Mouse (Mus musculus): ENCODE data around the gene Plgrkt. TPM values are rescaled to one million over a fixed set of nuclear protein-coding genes. Genes with fewer than 3 reads are reported as not detected.

The Plgrkt gene
- polyA plus RNA-seq, 1 experiment from 2014 or later: 147 TPM

GRCm38 (mm10) chr19:29396353-29396752, 29.2 kb upstream of the Plgrkt start:
- Histone ChIP-seq H3K4me3 (ENCODE audit: low read depth, low read length) (no peak overlapping the region), H3K36me3 (ENCODE audit: control insufficient read depth, insufficient read depth) (no peaks in the 10 kb centered on the region), H3K27ac (ENCODE audit: low read depth, low read length) (no peak overlapping the region), H3K4me2 (replicated peaks; ENCODE audit: low read depth) (no peak overlapping the region), H3K9me3 (ENCODE audit: control insufficient read depth) (peaks cover 5% of the 10 kb centered on the region; the same call in 1 of the 2 replicates), H3K27me3 (replicated peaks; ENCODE audit: control insufficient read depth, insufficient read depth, low read length) (no peaks in the 10 kb centered on the region), H3K4me1 (replicated peaks; ENCODE audit: control insufficient read depth, insufficient read depth, low read length) (no peaks in the 10 kb centered on the region), H3K9ac (ENCODE audit: low read depth, low read length) (no peak overlapping the region)
- no peak for ATAC-seq
- 10% methylated on average over 1 of the region's 1 CpGs for WGBS
- TF ChIP-seq CTCF (IDR thresholded peaks at IDR 0.05; ENCODE audit: low read depth): no peak

GRCm38 (mm10) chr19:29394721-29395120, 27.5 kb upstream of the Plgrkt start:
- no peak overlapping the region for H3K27ac ChIP-seq (ENCODE audit: low read depth, low read length)
- ATAC-seq: no peak
- H3K4me2 ChIP-seq (replicated peaks; ENCODE audit: low read depth): no peak overlapping the region
- 92% methylated on average over 2 of the region's 2 CpGs for WGBS
- H3K4me1 ChIP-seq (replicated peaks; ENCODE audit: control insufficient read depth, insufficient read depth, low read length): no peaks in the 10 kb centered on the region
- H3K4me3 ChIP-seq (ENCODE audit: low read depth, low read length): no peak overlapping the region
- H3K36me3 ChIP-seq (ENCODE audit: control insufficient read depth, insufficient read depth): no peaks in the 10 kb centered on the region
- H3K27me3 ChIP-seq (replicated peaks; ENCODE audit: control insufficient read depth, insufficient read depth, low read length): no peaks in the 10 kb centered on the region
- no peak for TF ChIP-seq CTCF (IDR thresholded peaks at IDR 0.05; ENCODE audit: low read depth)
- H3K9me3 ChIP-seq (ENCODE audit: control insufficient read depth): peaks cover 5% of the 10 kb centered on the region; the same call in 1 of the 2 replicates
- no peak overlapping the region for H3K9ac ChIP-seq (ENCODE audit: low read depth, low read length)

GRCm38 (mm10) chr19:29393333-29393732, 26.1 kb upstream of the Plgrkt start:
- Histone ChIP-seq H3K4me3 (ENCODE audit: low read depth, low read length) (no peak overlapping the region), H3K4me1 (replicated peaks; ENCODE audit: control insufficient read depth, insufficient read depth, low read length) (no peaks in the 10 kb centered on the region), H3K36me3 (ENCODE audit: control insufficient read depth, insufficient read depth) (no peaks in the 10 kb centered on the region), H3K9me3 (ENCODE audit: control insufficient read depth) (peaks cover 5% of the 10 kb centered on the region; the same call in 1 of the 2 replicates), H3K27ac (ENCODE audit: low read depth, low read length) (no peak overlapping the region), H3K27me3 (replicated peaks; ENCODE audit: control insufficient read depth, insufficient read depth, low read length) (no peaks in the 10 kb centered on the region), H3K4me2 (replicated peaks; ENCODE audit: low read depth) (no peak overlapping the region), H3K9ac (ENCODE audit: low read depth, low read length) (no peak overlapping the region)
- no peak for ATAC-seq
- no peak for TF ChIP-seq CTCF (IDR thresholded peaks at IDR 0.05; ENCODE audit: low read depth)
- WGBS: 78% methylated on average over 9 of the region's 9 CpGs

- Histone ChIP-seq H3K27me3 (replicated peaks; ENCODE audit: control insufficient read depth, insufficient read depth, low read length) (no peaks in the 10 kb centered on the region), H3K9me3 (ENCODE audit: control insufficient read depth) (no peaks in the 10 kb centered on the region), H3K4me1 (replicated peaks; ENCODE audit: control insufficient read depth, insufficient read depth, low read length) (no peaks in the 10 kb centered on the region), H3K27ac (ENCODE audit: low read depth, low read length) (no peak overlapping the region), H3K4me3 (ENCODE audit: low read depth, low read length) (no peak overlapping the region), H3K36me3 (ENCODE audit: control insufficient read depth, insufficient read depth) (no peaks in the 10 kb centered on the region), H3K4me2 (replicated peaks; ENCODE audit: low read depth) (no peak overlapping the region), H3K9ac (ENCODE audit: low read depth, low read length) (no peak overlapping the region)
- 66% methylated on average over 4 of the region's 4 CpGs for WGBS
- no peak for TF ChIP-seq CTCF (IDR thresholded peaks at IDR 0.05; ENCODE audit: low read depth)
- ATAC-seq: no peak
Observed at GRCm38 (mm10) chr19:29391279-29391678, 24.1 kb upstream of the Plgrkt start.

- Histone ChIP-seq H3K9me3 (ENCODE audit: control insufficient read depth) (no peaks in the 10 kb centered on the region), H3K27ac (ENCODE audit: low read depth, low read length) (no peak overlapping the region), H3K27me3 (replicated peaks; ENCODE audit: control insufficient read depth, insufficient read depth, low read length) (no peaks in the 10 kb centered on the region), H3K4me1 (replicated peaks; ENCODE audit: control insufficient read depth, insufficient read depth, low read length) (no peaks in the 10 kb centered on the region), H3K4me3 (ENCODE audit: low read depth, low read length) (no peak overlapping the region), H3K9ac (ENCODE audit: low read depth, low read length) (no peak overlapping the region), H3K36me3 (ENCODE audit: control insufficient read depth, insufficient read depth) (no peaks in the 10 kb centered on the region), H3K4me2 (replicated peaks; ENCODE audit: low read depth) (no peak overlapping the region)
- TF ChIP-seq CTCF (IDR thresholded peaks at IDR 0.05; ENCODE audit: low read depth): no peak
- ATAC-seq: no peak
- WGBS: 72% methylated on average over 5 of the region's 5 CpGs
Observed at GRCm38 (mm10) chr19:29390483-29390882, 23.3 kb upstream of the Plgrkt start.

- 88% methylated on average over 1 of the region's 1 CpGs for WGBS
- no peaks in the 10 kb centered on the region for H3K9me3 ChIP-seq (ENCODE audit: control insufficient read depth)
- no peak overlapping the region for H3K9ac ChIP-seq (ENCODE audit: low read depth, low read length)
Observed at GRCm38 (mm10) chr19:29388818-29389217, 21.6 kb upstream of the Plgrkt start.

GRCm38 (mm10) chr19:29385822-29386221, 18.6 kb upstream of the Plgrkt start:
- ATAC-seq: no peak
- Histone ChIP-seq H3K9ac (ENCODE audit: low read depth, low read length) (no peak overlapping the region), H3K4me1 (replicated peaks; ENCODE audit: control insufficient read depth, insufficient read depth, low read length) (no peaks in the 10 kb centered on the region), H3K9me3 (ENCODE audit: control insufficient read depth) (no peaks in the 10 kb centered on the region), H3K4me3 (ENCODE audit: low read depth, low read length) (no peak overlapping the region), H3K27ac (ENCODE audit: low read depth, low read length) (no peak overlapping the region), H3K4me2 (replicated peaks; ENCODE audit: low read depth) (no peak overlapping the region), H3K27me3 (replicated peaks; ENCODE audit: control insufficient read depth, insufficient read depth, low read length) (no peaks in the 10 kb centered on the region), H3K36me3 (ENCODE audit: control insufficient read depth, insufficient read depth) (no peaks in the 10 kb centered on the region)
- 85% methylated on average over 4 of the region's 4 CpGs for WGBS
- no peak for TF ChIP-seq CTCF (IDR thresholded peaks at IDR 0.05; ENCODE audit: low read depth)

More at GRCm38 (mm10) chr19:29388818-29389217, 21.6 kb upstream of the Plgrkt start:
- Histone ChIP-seq H3K4me3 (ENCODE audit: low read depth, low read length) (no peak overlapping the region), H3K27ac (ENCODE audit: low read depth, low read length) (no peak overlapping the region), H3K4me1 (replicated peaks; ENCODE audit: control insufficient read depth, insufficient read depth, low read length) (no peaks in the 10 kb centered on the region), H3K27me3 (replicated peaks; ENCODE audit: control insufficient read depth, insufficient read depth, low read length) (no peaks in the 10 kb centered on the region), H3K36me3 (ENCODE audit: control insufficient read depth, insufficient read depth) (no peaks in the 10 kb centered on the region), H3K4me2 (replicated peaks; ENCODE audit: low read depth) (no peak overlapping the region)
- no peak for TF ChIP-seq CTCF (IDR thresholded peaks at IDR 0.05; ENCODE audit: low read depth)
- ATAC-seq: no peak
